Mouse (Mus musculus): ENCODE data around the gene Clcf1.
A peak's percentile ranks its signal among the peaks of the same experiment; 100 is the strongest.

Clcf1 gene

DNA sequence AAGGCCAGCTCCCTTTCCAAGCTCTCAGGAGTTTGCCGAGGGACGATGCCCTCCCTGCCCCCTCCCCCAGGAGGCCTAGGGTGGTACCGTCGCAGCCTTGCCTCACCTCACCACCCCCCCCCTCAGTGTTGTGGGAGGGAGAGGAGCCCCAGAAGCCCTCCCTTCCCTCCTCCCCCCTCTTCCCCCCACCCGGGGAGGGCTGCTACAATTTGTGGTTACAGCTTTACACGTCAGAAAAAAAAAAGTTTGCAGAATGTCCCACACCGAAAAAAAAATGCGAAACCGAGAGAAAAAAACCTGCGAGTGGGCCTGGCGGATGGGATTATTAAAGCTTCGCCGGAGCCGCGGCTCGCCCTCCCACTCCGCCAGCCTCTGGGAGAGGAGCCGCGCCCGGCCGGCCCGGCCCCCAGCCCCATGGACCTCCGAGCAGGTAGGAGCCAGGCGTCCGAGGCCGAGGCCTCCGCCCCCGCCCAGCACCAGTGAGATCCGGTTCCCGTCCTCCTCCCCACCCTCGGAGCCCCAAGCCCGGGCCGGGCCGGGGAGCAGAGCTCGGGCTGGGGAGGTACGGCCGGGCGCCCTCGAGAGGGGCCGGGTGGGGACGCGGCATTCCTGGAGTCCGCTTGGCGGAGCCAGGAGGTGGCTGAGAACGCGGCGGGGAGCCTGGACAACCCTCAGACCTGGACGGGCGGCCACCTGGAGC is at the start of gene Clcf1, which contains the start of gene AC109138.7:
Gene Clcf1 (plus strand): TSS at position 168 of the 700 bp plus-strand sequence.
Gene AC109138.7 (plus strand): TSS at position 287 of the 700 bp plus-strand sequence.
- DNase-seq, result no peak

DNA sequence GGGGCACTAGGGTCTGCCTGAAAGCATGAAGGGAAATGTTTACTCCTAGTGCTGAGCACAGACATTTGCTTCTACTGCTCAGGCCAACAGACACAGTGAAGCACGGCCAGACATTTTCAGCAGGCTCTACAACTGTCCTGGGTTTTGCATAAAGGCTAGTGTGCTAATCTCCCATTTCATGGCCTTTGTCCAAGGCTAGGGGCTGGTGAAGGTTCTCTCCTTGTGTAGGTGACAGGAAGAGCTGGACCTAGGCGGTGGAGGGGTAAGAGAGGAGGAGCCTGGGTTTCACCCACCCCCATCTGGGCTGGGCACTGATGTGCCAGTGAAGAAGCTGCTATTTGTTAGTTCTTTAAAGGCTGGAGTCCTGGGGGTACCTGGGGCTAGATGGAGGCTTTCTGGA is 49.3 kb upstream of the Clcf1 start:
- no peak for DNase-seq

DNA sequence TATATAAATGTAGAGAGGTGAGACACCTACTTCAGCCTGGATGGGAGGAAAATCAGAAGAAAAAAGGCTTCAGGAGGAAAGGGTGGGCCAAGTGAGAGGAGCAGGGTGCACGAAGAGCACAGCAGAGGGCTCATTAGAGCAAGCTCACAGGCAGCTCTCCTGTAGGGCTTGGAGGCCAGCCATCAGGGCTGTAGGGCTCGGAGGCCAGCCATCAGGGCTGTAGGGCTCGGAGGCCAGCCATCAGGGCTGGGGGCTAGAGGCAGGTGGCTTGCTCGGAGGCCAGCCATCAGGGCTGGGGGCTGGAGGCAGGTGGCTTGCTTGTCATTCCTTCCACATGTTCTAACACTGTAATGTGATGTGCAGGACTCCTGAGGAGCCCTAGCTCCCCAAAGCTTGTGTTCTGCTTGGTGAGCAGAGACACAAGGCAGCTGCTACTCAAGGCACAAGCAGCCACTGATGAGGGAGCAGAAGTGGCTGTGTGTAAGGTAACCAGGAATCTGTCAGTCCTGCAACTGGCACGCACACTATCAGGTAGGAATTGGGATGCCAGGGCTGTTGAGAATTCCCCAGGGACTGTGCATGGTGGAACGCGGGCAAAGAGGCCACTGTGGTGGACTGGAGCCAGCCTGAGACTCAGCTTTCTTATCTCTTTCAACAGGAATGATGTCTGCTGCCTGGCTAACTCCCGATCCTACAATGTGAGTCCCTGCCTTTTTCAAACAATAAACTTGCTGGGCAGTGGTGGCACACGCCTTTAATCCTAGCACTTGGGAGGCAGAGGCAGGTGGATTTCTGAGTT is 47.2 kb upstream of the Clcf1 start:
- no peak for DNase-seq

DNA sequence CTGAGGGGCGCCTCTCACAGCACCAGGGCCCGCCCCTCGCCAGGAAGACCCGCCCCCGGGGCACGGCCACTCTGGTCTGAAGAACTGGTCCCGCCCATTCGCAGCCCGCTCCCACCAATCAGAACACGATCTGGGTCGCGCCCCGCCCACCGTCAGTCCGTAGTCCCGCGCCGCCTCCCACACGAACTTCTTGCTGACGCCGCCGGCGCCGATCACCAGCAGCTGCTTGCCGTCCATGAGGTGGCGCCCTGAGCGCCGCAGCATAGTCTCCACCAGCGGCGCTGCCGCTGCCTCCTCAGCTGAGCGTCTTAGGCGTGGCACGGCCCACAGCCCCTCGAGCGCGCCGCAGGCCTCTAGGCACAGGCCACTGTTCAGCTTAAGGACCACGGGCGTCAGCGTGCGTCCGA is 44.7 kb upstream of the Clcf1 start:
- peak; percentile 100 for DNase-seq

DNA sequence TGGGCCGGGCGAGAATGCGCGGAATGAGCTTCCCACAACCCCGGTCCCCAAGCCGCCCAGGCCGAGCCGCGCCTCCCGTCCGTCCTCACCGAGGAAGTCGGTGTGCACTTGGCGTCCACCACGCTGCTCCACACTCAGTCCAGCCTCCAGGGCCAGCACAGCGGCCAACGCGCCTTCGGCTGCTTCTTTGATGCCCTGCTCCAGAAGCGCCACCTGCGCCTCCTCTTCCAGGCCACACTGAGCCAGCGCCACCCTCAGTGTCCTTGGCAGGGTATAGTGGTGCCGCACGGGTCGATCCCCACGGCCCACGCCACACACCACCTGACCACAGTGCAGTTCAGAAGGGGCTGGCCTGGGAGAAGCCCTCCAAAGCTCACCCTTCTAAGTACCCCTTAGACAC is 44.2 kb upstream of the Clcf1 start:
- no peak for DNase-seq

DNA sequence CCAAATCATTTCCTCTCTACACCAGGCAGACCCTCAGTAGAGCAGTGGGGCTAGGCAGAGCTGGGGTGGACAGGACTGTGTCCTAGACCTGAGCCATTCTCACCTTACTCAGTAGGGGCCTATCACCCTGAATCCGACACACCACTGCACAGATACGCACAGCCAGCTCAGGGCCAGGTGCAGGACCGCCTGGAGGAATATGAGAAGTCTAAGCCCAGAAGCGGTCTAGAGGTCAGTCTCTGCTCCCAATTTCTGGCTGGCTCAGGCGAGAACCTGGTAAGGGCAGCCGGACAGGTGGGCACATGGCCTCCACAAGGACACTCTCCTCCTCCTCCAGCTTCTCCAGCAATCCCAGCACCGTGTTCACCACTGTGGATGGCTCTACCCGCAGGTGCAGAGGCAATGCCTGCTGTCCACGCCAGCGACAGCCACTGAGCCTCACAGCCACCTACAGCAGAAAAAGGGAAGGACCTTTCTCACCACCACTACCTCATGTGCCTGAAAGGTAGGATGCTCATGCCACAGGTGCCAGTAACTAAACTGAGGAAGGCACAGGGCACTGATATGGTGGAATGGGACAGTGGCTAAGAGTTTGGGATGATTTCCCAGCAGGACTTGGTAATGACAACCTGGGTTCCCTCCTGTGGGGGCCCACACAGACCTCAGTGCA is 43.2 kb upstream of the Clcf1 start:
- no peak for DNase-seq

DNA sequence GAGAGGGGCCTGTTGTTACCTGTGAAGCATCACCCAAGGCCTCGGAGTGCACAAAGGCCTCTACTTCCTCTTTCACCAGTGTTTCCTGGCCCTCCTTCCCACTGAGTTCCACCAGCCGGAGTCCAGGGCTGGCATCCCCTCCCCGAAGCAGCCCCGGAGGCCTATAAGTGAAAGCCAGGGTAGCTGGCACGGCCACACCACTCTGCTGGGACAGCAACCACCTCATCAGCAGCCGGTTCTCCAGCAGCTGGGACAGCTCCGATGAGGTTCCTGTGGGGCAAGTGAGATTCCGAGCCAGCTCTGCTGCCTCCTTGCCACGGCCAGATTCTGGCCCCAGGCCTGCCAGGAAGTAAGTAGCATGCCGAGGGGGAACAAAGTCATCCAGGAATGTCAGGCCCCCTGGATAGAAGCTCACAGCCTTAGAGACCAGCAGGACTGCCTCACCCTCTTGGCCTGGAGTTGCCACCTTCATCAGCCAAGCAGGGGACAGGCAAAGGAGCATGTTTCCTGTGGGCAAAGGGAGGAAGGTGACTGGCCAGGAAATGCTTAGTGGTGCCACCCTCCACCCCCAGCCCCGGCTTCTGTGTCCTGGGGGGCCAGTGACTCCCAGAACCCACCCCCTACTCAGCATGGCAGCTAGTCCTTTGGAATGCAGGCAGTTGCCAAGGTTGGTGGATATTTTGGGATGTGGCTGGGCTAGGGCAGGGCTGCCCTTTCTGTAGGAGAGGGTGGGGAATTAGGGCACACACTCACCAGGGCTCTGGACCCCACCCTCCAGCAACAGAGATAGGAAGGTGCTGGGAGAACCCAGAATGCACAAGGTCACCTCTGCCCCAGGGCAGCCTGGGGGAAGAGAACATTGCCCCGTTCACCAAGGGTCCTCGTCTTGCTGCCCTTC is 42.4 kb upstream of the Clcf1 start:
- no peak for DNase-seq

DNA sequence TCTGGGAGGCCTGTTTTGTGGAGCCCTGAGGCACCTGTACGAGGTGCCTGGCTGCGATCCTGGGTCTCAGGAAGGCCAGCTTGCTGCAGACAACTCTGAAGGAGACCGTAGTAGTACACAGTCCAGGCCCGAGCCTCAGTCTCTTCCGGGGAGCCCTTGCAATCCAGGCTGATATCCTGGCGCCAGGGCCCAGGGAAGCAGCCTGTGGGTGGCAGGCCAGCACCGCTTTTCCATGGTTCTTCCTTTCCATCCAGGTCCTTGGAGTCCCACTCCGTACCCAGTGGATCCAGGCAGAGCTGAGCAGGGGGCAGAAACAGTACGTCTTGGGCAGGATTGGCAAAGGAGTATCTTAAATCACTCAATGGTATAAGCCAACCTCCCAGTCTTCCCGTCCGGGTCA is 41.1 kb upstream of the Clcf1 start:
- DNase-seq, result no peak

DNA sequence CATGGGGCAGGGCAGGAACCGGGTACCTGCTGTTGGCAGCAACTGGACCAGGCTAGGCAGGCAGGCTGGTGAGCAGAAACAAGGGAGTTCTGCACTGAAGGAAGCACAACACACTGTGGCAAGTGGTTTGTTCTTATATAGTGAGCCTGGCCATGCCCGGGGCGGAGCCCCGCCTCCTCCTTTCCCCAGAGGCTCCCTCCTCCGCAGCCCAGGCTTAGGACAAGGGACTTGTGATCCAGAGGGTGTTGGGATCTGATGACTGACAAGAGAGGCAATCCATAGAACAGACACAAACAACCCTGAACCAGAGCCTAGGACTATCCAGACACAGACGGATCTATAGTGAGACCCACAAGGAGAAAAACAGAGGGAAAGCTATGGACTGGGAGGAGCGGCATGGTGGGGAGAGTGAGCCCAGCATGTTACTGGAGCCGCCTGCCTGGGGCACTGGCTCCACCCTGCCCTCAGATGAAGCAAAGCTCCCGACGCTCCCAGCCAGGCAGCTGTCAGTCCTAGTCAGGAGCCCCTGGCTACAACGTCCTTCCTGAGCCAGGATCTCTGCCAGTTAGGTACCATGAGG is 38.6 kb upstream of the Clcf1 start, which contains the start of gene Carns1:
Gene Carns1 (minus strand): TSS at position 112 of the 580 bp plus-strand sequence.
- no peak for DNase-seq

DNA sequence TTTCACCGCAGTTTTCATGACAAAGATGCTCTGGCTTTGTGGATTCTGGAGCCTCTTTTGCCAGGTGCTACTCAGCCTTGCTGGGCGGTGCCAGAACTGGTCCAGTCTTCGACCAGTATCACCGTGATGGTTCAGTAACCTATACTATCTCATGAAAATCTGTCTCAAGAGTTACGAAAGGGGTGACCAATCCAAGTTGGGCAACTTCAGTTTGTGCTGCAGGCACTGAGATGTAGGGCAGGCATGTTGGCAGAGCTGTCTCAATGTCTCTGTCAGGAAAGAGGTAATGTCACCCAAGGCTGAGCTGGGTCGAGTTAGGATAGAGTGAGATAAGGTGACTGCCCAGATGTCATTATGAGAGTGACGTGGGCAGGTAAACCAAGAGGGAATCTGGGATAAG is 33.6 kb upstream of the Clcf1 start:
- no peak for DNase-seq

DNA sequence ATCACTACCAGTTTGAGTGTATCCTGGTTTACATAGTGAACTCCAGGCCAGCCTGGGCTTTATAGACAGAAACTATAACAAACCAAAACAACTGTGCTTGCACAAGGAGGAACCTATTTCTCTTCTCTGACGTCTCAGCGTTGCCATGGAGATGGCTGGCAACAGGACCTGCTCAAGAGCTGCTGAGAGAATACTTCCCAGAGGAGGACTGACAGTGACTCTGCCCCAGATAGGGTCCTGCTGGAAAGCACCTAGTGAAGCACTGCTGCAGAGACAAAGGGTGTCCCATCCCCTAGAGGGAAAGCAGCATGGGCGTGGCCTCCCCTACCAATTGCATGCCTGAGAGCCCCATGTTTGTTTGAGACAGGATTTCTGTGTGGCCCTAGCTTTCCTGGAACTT is 32.1 kb upstream of the Clcf1 start:
- peak; percentile 77 for DNase-seq

DNA sequence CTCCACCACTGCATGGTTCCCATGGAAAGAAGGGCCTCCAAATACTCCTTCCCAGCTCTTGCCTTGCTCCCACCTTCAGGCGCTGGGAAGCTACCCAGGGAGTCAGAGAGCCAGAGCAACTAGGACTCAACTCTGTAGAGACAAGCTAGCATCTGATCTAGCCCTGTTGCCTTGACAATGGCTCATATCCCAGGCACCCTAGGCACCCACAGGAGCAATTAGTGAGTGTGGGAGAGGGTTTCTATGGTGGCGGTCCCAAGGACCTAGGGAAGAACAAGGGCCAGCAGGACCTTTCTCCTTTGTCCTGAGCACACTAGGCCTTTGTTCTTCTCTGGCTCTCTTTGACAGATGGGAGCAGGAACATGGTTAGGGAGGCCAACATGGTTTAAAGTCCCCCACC is 30.3 kb upstream of the Clcf1 start:
- no peak for DNase-seq

DNA sequence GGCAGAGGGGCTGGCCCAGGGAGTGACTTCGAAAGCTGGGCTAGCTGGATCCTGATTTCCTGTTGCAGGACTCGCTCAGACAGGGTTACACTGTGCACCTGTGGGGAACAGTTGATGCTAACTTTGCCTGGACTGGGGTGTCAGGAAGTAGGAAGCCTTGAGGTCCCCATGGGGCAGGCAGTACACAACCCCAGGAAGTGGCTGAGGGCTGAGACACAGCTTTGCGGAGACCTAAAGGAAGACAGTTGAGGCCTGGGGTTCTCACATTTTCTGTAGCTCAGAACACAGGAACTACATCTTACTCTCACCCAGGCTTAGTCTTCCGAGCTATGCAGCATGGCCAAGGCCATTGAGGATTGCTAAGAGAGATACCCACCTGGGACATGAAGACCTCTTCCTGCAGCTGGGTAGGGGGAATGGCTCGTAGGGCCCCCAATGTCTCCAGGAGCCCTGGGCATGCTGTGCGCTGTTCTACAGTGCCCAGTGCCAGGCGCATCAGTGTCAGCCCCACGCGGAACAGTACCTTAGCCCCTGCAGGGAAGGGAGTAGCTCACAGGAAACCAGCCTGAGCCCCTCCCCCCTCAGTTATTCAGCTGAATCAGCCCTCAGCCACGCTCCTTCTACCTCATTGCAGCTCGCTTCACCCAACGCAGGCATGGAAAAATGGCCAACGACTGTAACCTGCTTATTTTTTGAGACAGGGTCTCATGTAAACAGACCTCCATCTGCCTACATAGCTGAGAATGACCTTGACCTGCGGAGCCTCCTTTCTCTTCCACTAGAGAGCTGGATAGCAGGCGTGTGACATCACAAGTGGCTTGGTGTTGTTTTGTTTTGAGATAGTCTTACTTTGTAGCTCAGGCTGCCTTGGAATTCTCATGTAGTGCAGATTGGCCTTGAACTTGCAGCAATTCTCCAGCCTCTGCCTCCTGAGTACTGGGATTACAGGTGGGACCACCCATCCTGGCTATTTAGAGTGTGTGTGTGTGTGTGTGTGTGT is 28.8 kb upstream of the Clcf1 start:
- no peak for DNase-seq

DNA sequence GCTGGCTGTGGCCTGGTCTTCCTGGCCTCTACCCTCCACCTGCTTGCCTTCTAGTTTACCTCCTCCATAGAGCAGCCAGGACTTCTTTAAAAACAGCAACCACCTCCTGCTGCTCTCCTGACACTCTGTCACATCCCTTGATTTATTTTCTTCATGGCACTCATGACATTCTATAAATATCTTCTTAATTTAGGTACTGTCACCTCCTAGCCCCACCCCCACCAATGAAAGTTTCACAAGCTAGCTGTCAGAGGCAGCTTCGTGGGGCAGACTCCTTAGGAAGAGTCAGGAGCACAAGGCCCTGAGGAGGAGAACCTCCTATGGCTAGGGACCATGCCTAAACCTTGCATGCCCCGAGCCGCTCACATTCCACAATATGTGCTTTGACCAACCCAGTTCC is 26.7 kb upstream of the Clcf1 start:
- DNase-seq, result no peak

DNA sequence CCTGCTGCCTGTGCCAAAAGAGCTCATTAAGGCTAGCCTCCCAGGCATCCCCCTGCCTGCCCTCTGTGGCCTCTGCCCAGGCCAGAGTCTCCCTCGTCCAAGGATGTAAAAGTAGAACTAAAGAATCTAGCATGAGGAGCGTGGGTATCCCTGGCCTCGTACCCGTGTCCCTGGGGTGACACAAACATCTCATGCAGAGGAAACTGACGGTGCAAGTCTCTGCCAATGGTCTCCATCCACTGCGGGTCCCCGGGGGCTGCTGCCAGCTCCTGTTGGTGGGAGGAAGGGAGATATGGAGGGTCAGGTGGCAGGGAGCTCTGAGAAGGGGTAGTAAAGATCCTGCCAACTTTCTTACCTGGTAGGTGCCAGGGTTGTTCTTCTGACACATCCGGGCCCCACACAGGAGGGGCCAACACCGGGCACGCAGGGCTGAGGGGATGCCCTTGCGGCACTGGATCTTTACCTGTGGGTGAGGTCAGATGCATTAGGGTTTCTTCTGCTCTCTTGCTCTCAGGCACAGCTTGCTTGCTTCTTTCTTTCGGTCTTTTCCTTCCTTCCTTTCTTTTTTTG is 24.9 kb upstream of the Clcf1 start:
- no peak for DNase-seq

DNA sequence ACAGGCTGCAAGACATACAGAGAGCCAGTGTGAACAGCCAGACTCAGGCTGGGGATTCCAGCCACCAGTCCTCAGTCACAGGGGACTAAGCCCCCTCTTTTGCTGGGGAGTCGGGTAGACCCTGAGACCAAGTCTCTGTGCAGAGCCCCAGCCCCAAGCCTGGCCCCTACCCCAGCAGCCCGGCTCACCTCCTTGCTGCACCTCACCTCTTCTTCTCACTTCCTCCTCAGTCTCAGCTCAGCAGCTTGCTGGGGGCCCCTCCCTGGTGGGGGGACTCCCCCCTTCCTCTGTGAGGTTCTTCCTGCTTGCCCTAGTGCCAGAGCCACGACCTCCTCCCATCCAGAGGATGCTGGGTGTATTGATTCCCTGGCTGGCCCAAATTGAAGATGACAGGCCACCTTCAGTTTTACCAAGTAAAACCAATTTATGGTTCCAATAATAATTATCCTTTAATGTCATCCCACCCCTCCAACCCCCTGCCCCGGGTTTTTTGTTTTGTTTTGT is 23.2 kb upstream of the Clcf1 start, which contains the start of gene Tbc1d10c:
Gene Tbc1d10c (minus strand): TSS at position 454 of the 504 bp plus-strand sequence.
- DNase-seq, result no peak

DNA sequence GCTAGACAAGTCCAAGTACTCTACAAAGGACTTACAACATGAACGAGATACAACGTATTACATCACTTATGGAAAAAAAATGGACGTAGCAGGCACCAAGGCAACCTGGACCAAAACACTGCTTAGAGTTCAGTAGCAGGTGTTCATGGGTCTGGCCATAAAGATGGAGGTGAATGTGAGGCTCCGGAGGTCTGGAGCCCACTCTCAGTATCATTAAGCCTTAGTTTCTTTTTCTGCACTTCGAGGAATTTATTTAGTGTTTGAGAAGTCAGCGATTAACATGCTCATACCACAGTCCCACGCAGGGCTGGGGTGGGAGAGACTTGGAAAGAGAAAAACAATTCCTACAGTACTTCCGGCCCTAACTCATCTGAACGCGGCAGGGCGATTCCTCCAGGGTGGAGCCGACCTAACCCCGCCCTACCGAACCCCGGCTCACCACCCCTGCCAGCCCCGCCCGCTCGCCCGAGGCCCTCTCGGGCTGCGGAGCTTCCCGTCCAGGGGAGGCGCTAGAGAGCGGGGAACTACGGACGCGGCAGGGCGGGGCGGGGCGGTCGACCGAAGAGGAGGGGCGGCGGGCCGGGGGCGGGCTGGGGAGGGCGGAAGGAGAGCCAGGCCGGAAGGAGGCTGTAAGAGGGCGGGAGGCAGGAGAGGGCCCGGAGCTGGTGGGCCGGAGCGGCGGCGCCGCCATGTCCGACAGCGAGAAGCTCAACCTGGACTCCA is 22.3 kb upstream of the Clcf1 start, which contains the start of gene Ppp1ca:
Gene Ppp1ca (plus strand): TSS at position 538 of the 723 bp plus-strand sequence.
- DNase-seq, result peak; percentile 92

DNA sequence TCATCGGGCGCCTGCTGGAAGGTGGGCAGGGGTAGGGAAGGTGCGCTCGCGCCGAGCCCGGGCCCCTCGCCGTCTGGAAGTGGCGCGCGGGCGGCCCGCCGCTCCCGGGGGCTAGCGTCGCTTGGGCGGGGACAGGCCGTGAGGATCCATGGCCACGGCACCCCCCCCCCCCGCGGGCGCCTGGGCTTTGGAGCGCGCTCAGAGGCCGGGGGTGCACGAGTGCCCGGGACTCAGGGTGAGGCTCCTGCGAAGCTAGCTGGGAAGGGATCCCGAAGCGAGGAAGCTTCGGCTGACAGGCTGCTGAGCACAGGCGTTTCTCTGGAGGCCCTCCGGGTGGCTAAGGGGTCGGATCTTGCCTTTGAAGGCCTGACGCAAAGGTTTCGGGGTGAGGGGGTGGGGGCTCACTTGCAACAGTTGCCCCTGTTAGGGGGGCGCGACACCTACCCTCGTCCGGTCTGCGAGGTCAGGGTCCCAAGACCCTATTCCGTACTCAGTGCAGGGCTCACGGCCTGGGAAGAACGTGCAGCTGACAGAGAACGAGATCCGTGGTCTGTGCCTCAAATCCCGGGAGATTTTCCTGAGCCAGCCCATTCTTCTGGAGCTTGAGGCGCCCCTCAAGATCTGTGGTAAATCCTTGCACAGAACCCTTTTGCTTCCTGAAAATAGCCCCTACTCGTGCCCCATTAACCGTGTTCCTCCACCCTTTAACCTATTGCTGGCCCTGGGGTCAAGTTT is 21.6 kb upstream of the Clcf1 start:
- DNase-seq, result no peak

DNA sequence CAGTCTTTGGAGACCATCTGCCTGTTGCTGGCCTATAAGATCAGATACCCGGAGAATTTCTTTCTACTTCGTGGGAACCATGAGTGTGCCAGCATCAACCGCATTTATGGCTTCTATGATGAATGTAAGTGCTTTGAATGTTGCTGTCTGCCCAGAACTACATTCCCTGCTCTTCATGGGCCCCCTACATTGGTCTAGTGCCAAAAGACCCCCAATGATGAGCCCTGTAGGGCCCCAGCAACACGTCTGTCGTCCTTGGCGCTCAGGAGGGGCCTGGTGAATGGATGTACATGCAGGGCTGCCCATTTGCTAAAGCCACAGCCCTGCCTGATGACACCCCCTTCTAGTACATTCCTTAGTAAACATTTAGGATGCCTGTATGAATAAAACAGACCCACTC is 20.9 kb upstream of the Clcf1 start:
- DNase-seq, result no peak

Data from right cerebral cortex, postnatal 25 days (tissue).